Mouse (Mus musculus): Measurements from ENCODE around the gene Znrf1. TPM values are rescaled to one million over a fixed set of nuclear protein-coding genes. Genes with fewer than 3 reads are reported as not detected.

The Znrf1 gene
- total RNA-seq, 2 experiments from 2014 or later: 154 to 166 TPM

- intact Hi-C loops (cut with DNase I): no loop called here
- DNase-seq (ENCODE audit: low spot score in 2 of 2): no peak
Measured at GRCm38 (mm10) chr8:111645715-111646114, 109.8 kb downstream of the Znrf1 start.

GRCm38 (mm10) chr8:111648834-111649233 is 112.9 kb downstream of the Znrf1 start:
- DNase-seq (ENCODE audit: low spot score in 2 of 2): no peak
- intact Hi-C loops (cut with DNase I): no loop called here

- DNase-seq (ENCODE audit: low spot score in 2 of 2): no peak
- intact Hi-C loops (cut with DNase I): no loop called here
Measured at GRCm38 (mm10) chr8:111650651-111651050, 114.8 kb downstream of the Znrf1 start.

GRCm38 (mm10) chr8:111653524-111653923 is 117.6 kb downstream of the Znrf1 start:
- no peak for DNase-seq (ENCODE audit: low spot score in 2 of 2)
- intact Hi-C loops (cut with DNase I): no loop called here

GRCm38 (mm10) chr8:111657312-111657854 is 121.5 kb downstream of the Znrf1 start:
- intact Hi-C loops (cut with DNase I): no loop called here
- DNase-seq (ENCODE audit: low spot score in 2 of 2): no peak

- intact Hi-C loops (cut with DNase I): no loop called here
- DNase-seq (ENCODE audit: low spot score in 2 of 2): no peak
Measured at GRCm38 (mm10) chr8:111658819-111659423, 123.0 kb downstream of the Znrf1 start.

GRCm38 (mm10) chr8:111662473-111662872 is 126.6 kb downstream of the Znrf1 start:
- DNase-seq (ENCODE audit: low spot score in 2 of 2): peak; percentile 55 to 69
- intact Hi-C loops (cut with DNase I): loop anchor here (10.0 kb wide), 1 partner anchor 318 kb away; no protein-coding TSS in a partner anchor

- intact Hi-C loops (cut with DNase I): loop anchor here (10.0 kb wide), 1 partner anchor 322 kb away; no protein-coding TSS in a partner anchor
- DNase-seq (ENCODE audit: low spot score in 2 of 2): no peak
Measured at GRCm38 (mm10) chr8:111666751-111667150, 130.9 kb downstream of the Znrf1 start.

Other genes with a start within 250 kb of the Znrf1 start
- gene Rfwd3, start 235.9 kb upstream of the Znrf1 start, total RNA-seq (2021): 10 to 100 TPM; 20.2 to 20.5 TPM
- gene Mlkl, start 197.9 kb upstream of the Znrf1 start, total RNA-seq (2021): under 1 TPM; 0.20 to 0.23 TPM
- gene Fa2h, start 142.3 kb upstream of the Znrf1 start, total RNA-seq (2021): 10 to 100 TPM; 20.4 to 31.0 TPM
- 10 to 100 TPM; 20.3 to 21.7 TPM for gene Wdr59, start 14.0 kb upstream of the Znrf1 start, total RNA-seq (2021)
- 1 to 10 TPM; 9.7 TPM for gene Ldhd, start 94.3 kb downstream of the Znrf1 start, total RNA-seq (2021)
- gene Zfp1, start 107.3 kb downstream of the Znrf1 start, total RNA-seq (2021): 10 to 100 TPM; 22.7 to 24.6 TPM
- gene Ctrb1, start 154.9 kb downstream of the Znrf1 start, total RNA-seq (2021): not detected
- 10 to 100 TPM; 51.8 to 53.9 TPM for gene Bcar1, start 207.7 kb downstream of the Znrf1 start, total RNA-seq (2021)